Mouse (Mus musculus): ENCODE results near the gene Ppp1r11. TPM values are rescaled to one million over a fixed set of nuclear protein-coding genes. Genes with fewer than 3 reads are reported as not detected.

The Ppp1r11 gene
- polyA plus RNA-seq, 1 experiment, result 206 TPM

DNA sequence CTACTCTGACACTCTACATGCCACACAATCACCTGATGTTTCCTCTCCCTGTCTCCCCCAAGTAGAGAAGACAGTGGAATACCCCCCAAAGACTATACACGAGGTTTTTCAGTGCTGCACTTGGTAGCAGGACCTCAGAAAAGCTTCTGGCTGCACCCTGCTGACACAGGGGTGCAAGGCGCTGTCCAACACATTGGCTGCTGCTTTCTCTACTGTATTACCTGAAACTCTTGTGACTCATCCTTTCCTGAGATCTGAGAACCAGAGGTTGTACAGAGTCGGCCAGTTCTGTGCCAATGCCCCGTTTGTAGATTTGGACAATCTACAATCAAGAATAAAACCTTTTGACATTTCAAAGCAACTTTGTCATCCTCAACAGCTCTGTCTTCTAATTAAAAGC lies 41.7 kb downstream of the Ppp1r11 start:
- H3K4me1 ChIP-seq (ENCODE audit: control insufficient read depth, insufficient read depth, low read length), result no peaks in the 10 kb centered on the region
- TF ChIP-seq CTCF (IDR thresholded peaks at IDR 0.05; ENCODE audit: borderline replicate concordance, insufficient read depth, low read depth, low read length), result no peak
- TF ChIP-seq POLR2A (IDR thresholded peaks at IDR 0.05; ENCODE audit: borderline replicate concordance, insufficient read depth, low read length), result no peak
- 60% methylated on average over 4 of the region's 4 CpGs for WGBS
- H3K27ac ChIP-seq (ENCODE audit: insufficient read depth, low read length), result no peak overlapping the region
- no peak for DNase-seq
- no peaks in the 10 kb centered on the region; the same call in 1 of the 2 replicates for H3K27me3 ChIP-seq (ENCODE audit: control insufficient read depth, insufficient read depth, low read length)
- no peak overlapping the region for H3K4me3 ChIP-seq (replicated peaks; ENCODE audit: insufficient read depth, low read depth, low read length)

DNA sequence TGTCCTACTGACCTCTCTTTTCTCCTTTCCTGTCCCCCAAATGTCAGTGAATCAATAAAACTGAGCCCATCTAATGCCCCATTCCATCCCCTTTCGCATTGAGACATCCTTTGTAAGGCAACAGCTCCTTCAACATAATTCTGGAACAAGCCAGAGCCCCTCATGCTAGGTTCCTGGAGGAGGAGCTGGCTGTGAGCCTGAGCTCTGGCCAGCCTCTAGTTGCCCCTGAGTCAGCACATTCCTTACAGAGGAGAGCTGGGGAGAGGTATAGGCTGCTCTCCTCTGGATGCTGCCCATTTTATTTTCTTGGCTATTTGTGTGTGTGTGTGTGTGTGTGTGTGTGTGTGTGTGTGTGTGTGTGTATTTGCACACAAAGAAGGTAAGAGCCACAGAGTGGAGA lies 43.3 kb downstream of the Ppp1r11 start:
- no peaks in the 10 kb centered on the region; the same call in 1 of the 2 replicates for H3K27me3 ChIP-seq (ENCODE audit: control insufficient read depth, insufficient read depth, low read length)
- no peak overlapping the region for H3K4me3 ChIP-seq (replicated peaks; ENCODE audit: insufficient read depth, low read depth, low read length)
- DNase-seq, result no peak
- no peak overlapping the region for H3K27ac ChIP-seq (ENCODE audit: insufficient read depth, low read length)
- TF ChIP-seq CTCF (IDR thresholded peaks at IDR 0.05; ENCODE audit: borderline replicate concordance, insufficient read depth, low read depth, low read length), result no peak
- TF ChIP-seq POLR2A (IDR thresholded peaks at IDR 0.05; ENCODE audit: borderline replicate concordance, insufficient read depth, low read length), result no peak
- H3K4me1 ChIP-seq (ENCODE audit: control insufficient read depth, insufficient read depth, low read length), result no peaks in the 10 kb centered on the region
- 33% methylated on average over 1 of the region's 1 CpGs for WGBS

DNA sequence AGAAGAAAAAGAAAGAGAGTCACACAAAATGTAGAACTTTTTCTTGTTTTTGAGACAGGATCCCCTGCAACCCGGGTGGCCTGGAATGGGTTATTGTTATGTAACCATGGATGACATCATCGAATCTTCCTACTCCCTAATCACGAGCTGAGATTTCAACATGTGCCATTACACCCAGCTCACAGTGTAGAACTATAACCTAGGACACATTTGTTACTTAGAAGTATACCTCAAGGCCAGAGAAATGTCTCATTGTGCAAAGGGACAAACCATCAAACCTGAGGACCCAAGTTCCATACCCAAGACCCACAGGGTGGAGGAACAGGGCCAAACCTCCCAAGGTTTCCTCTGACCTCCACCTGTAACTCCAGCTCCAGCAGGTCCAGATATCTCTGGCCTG lies 47.9 kb downstream of the Ppp1r11 start:
- TF ChIP-seq POLR2A (IDR thresholded peaks at IDR 0.05; ENCODE audit: borderline replicate concordance, insufficient read depth, low read length) (no peak), CTCF (IDR thresholded peaks at IDR 0.05; ENCODE audit: borderline replicate concordance, insufficient read depth, low read depth, low read length) (no peak)
- H3K27me3 ChIP-seq (ENCODE audit: control insufficient read depth, insufficient read depth, low read length), result no peaks in the 10 kb centered on the region; the same call in 1 of the 2 replicates
- H3K4me1 ChIP-seq (ENCODE audit: control insufficient read depth, insufficient read depth, low read length), result no peaks in the 10 kb centered on the region
- H3K4me3 ChIP-seq (replicated peaks; ENCODE audit: insufficient read depth, low read depth, low read length), result no peak overlapping the region
- no peak for DNase-seq
- H3K27ac ChIP-seq (ENCODE audit: insufficient read depth, low read length), result no peak overlapping the region
- WGBS, result 66% methylated on average over 3 of the region's 3 CpGs

DNA sequence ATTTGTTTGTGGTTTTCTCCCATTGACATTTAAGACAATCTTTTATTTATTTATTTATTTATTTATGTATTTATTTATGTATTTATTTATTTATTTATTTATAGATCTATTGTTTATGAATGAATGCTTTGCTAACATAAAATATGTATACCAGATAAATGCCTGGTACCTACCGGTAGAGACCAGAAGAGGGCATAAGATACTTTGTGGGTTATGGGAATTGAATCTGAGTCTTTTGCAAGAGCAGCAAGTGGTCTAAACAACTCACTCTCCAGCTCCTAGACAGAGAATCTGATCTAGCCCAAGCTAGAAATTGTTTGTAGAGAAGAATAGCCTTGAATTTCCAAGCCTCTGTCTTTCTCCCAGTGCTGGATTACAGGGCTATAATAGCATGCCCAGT lies 50.9 kb downstream of the Ppp1r11 start:
- Histone ChIP-seq H3K27ac (ENCODE audit: insufficient read depth, low read length) (no peak overlapping the region), H3K4me3 (replicated peaks; ENCODE audit: insufficient read depth, low read depth, low read length) (no peak overlapping the region), H3K27me3 (ENCODE audit: control insufficient read depth, insufficient read depth, low read length) (no peaks in the 10 kb centered on the region), H3K4me1 (ENCODE audit: control insufficient read depth, insufficient read depth, low read length) (no peaks in the 10 kb centered on the region)
- WGBS, result 23% methylated on average over 1 of the region's 1 CpGs
- TF ChIP-seq CTCF (IDR thresholded peaks at IDR 0.05; ENCODE audit: borderline replicate concordance, insufficient read depth, low read depth, low read length) (no peak), POLR2A (IDR thresholded peaks at IDR 0.05; ENCODE audit: borderline replicate concordance, insufficient read depth, low read length) (no peak)
- no peak for DNase-seq

DNA sequence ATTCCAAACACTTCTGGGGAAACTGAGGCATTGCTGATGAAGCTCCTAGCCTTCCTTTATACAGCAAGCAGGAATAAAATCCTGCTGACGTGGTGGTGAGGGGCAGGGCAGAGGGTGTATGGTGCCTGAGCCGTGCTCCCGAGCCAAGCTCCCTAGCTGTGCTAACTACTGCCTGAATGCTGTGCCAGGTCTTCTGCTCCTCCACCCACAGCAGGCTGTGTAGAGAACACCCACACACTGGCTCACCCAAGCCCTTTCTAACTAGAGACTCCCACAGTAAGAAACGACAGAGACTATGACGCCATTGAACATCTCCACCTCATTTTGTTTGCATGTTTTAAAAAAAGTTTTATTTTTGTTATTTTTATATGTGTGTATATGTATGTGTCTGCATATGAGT lies 51.5 kb downstream of the Ppp1r11 start:
- no peak for DNase-seq
- no peaks in the 10 kb centered on the region for H3K27me3 ChIP-seq (ENCODE audit: control insufficient read depth, insufficient read depth, low read length)
- no peak overlapping the region for H3K27ac ChIP-seq (ENCODE audit: insufficient read depth, low read length)
- TF ChIP-seq POLR2A (IDR thresholded peaks at IDR 0.05; ENCODE audit: borderline replicate concordance, insufficient read depth, low read length), result no peak
- no peak for TF ChIP-seq CTCF (IDR thresholded peaks at IDR 0.05; ENCODE audit: borderline replicate concordance, insufficient read depth, low read depth, low read length)
- WGBS, result 38% methylated on average over 5 of the region's 5 CpGs
- no peaks in the 10 kb centered on the region for H3K4me1 ChIP-seq (ENCODE audit: control insufficient read depth, insufficient read depth, low read length)
- H3K4me3 ChIP-seq (replicated peaks; ENCODE audit: insufficient read depth, low read depth, low read length), result no peak overlapping the region

DNA sequence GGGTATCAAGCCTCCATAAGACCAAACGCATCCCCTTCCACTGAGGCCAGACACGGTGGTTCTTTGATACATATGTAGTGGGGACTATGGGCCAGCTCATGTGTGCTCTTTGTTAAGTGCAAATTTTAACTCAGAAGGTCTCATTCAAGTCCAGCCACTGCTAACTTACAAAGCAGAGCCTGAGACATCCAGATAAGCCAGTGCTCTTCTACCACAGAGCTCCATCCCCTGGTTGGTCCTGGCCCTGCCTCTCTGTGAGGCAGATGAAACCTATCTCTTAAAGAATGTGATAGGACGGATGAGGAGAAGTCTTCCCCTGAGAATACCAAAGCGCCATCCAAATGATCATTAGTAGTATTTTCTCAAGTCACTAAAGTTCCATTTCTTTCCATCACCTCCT lies 52.2 kb downstream of the Ppp1r11 start:
- no peaks in the 10 kb centered on the region for H3K27me3 ChIP-seq (ENCODE audit: control insufficient read depth, insufficient read depth, low read length)
- WGBS, result 84% methylated on average over 4 of the region's 4 CpGs
- H3K27ac ChIP-seq (ENCODE audit: insufficient read depth, low read length), result no peak overlapping the region
- no peak overlapping the region for H3K4me3 ChIP-seq (replicated peaks; ENCODE audit: insufficient read depth, low read depth, low read length)
- DNase-seq, result no peak
- no peaks in the 10 kb centered on the region for H3K4me1 ChIP-seq (ENCODE audit: control insufficient read depth, insufficient read depth, low read length)
- no peak for TF ChIP-seq POLR2A (IDR thresholded peaks at IDR 0.05; ENCODE audit: borderline replicate concordance, insufficient read depth, low read length)

Other genes with a start within 250 kb of the Ppp1r11 start
- not detected in 2 replicates for gene H2-M10.5, start 178.8 kb downstream of the Ppp1r11 start, polyA plus RNA-seq (2012; rRNA removed)
- gene H2-M10.6, start 139.6 kb downstream of the Ppp1r11 start, polyA plus RNA-seq (2012; rRNA removed), result not detected in 2 replicates
- 29.4 and 29.9 TPM in 2 replicates for gene Trim26, start 114.6 kb downstream of the Ppp1r11 start, polyA plus RNA-seq (2012; rRNA removed)
- 0.14 and 0.15 TPM in 2 replicates for gene Trim15, start 84.5 kb downstream of the Ppp1r11 start, polyA plus RNA-seq (2012; rRNA removed)
- 0.06 and 0.13 TPM in 2 replicates for gene Trim10, start 82.2 kb downstream of the Ppp1r11 start, polyA plus RNA-seq (2012; rRNA removed)
- gene Trim40, start 61.6 kb downstream of the Ppp1r11 start, polyA plus RNA-seq (2012; rRNA removed), result 0.07 TPM in 1 of 2 replicates, not detected in the other
- gene Trim31, start 53.6 kb downstream of the Ppp1r11 start, polyA plus RNA-seq (2012; rRNA removed), result not detected in 2 replicates
- 5.6 and 6.5 TPM in 2 replicates for gene Rnf39, start 8.8 kb downstream of the Ppp1r11 start, polyA plus RNA-seq (2012; rRNA removed)
- 37.5 and 40.6 TPM in 2 replicates for gene Znrd1, start 6.8 kb upstream of the Ppp1r11 start, polyA plus RNA-seq (2012; rRNA removed)
- gene Znrd1as, start 6.9 kb upstream of the Ppp1r11 start, polyA plus RNA-seq (2012; rRNA removed), result 6.7 and 7.8 TPM in 2 replicates
- gene 2410137M14Rik, start 29.5 kb upstream of the Ppp1r11 start, polyA plus RNA-seq (2012; rRNA removed), result 0.29 TPM in 1 of 2 replicates, not detected in the other
- 0.55 and 0.77 TPM in 2 replicates for gene H2-M5, start 37.8 kb upstream of the Ppp1r11 start, polyA plus RNA-seq (2012; rRNA removed)
- 10.3 and 12.0 TPM in 2 replicates for gene Zfp57, start 49.4 kb upstream of the Ppp1r11 start, polyA plus RNA-seq (2012; rRNA removed)
- gene Mog, start 71.7 kb upstream of the Ppp1r11 start, polyA plus RNA-seq (2012; rRNA removed), result 145 and 178 TPM in 2 replicates
- 403 and 405 TPM in 2 replicates for gene Gabbr1, start 94.2 kb upstream of the Ppp1r11 start, polyA plus RNA-seq (2012; rRNA removed)
- not detected in 2 replicates for gene Olfr90, start 136.8 kb upstream of the Ppp1r11 start, polyA plus RNA-seq (2012; rRNA removed)
- gene Olfr91, start 146.5 kb upstream of the Ppp1r11 start, polyA plus RNA-seq (2012; rRNA removed), result not detected in 2 replicates
- gene Olfr92, start 168.3 kb upstream of the Ppp1r11 start, polyA plus RNA-seq (2012; rRNA removed), result not detected in 2 replicates
- gene Olfr93, start 209.8 kb upstream of the Ppp1r11 start, polyA plus RNA-seq (2012; rRNA removed), result not detected in 2 replicates
- not detected in 2 replicates for gene Ubd, start 242.2 kb upstream of the Ppp1r11 start, polyA plus RNA-seq (2012; rRNA removed)
- gene Olfr94, start 249.3 kb upstream of the Ppp1r11 start, polyA plus RNA-seq (2012; rRNA removed), result not detected in 2 replicates

Data from cerebellum, adult 2 months (tissue).